Mouse (Mus musculus) intestine, embryonic 14.5 days (tissue): ENCODE results near the gene Ackr1. TPM values are rescaled to one million over a fixed set of nuclear protein-coding genes. Genes with fewer than 3 reads are reported as not detected.

Experiments
- ATAC-seq: fragments of 200-750 bp; cut with Nextera tagmentation; replicated peaks from 2 replicates; pipeline ENCODE4 v1.8.0; 2017; ENCODE audit warnings: low read depth, moderate number of reproducible peaks, moderate TSS enrichment, moderate library complexity; ENCODE audit not compliant: low FRiP score, low TSS enrichment
- DNase-seq: peaks from one replicate; pipeline ENCODE4 v3.0.0-alpha.2; 2018; ENCODE audit warnings: low spot score
- H3K27ac ChIP-seq: fragments of 300-500 bp; sonication (generic); 2 replicates; pipeline ENCODE4 v1.5.1; 2014; ENCODE audit warnings: low read depth, mild to moderate bottlenecking, control low read depth
- H3K27me3 ChIP-seq: fragments of 300-500 bp; sonication (generic); replicated peaks from 2 replicates; pipeline ENCODE4 v1.6.1; 2014; ENCODE audit warnings: low read length, control low read depth; ENCODE audit not compliant: control insufficient read depth, insufficient read depth
- H3K36me3 ChIP-seq: fragments of 300-500 bp; sonication (generic); 2 replicates; pipeline ENCODE4 v1.6.1; 2014; ENCODE audit warnings: low read length, control low read depth; ENCODE audit not compliant: control insufficient read depth, insufficient read depth
- H3K4me1 ChIP-seq: fragments of 300-500 bp; sonication (generic); replicated peaks from 2 replicates; pipeline ENCODE4 v1.6.1; 2014; ENCODE audit warnings: low read length, control low read depth, mixed read lengths; ENCODE audit not compliant: control insufficient read depth, insufficient read depth
- H3K4me2 ChIP-seq: fragments of 300-500 bp; sonication (generic); 2 replicates; pipeline ENCODE4 v1.6.1; 2014; ENCODE audit warnings: low read length
- H3K4me3 ChIP-seq: fragments of 300-500 bp; sonication (generic); 2 replicates; pipeline ENCODE4 v1.5.1; 2014; ENCODE audit warnings: low read depth, low read length, control low read depth, mixed read lengths
- H3K9ac ChIP-seq: fragments of 300-500 bp; sonication (generic); 2 replicates; pipeline ENCODE4 v1.6.1; 2014; ENCODE audit warnings: mild to moderate bottlenecking, low read length
- H3K9me3 ChIP-seq: fragments of 300-500 bp; sonication (generic); 2 replicates; pipeline ENCODE4 v1.6.1; 2016; ENCODE audit warnings: low read length, control low read depth; ENCODE audit not compliant: control insufficient read depth
- WGBS: fragments of 180-500 bp; shearing (Covaris S2); extraction: QIAGEN DNeasy Blood & Tissue Kit; methylation state at CpG from one replicate; pipeline ENCODE4 v1.1.7; 2014; 5-methylcytosine and 5-hydroxymethylcytosine counted together
- polyA plus RNA-seq: library from polyadenylated mRNA; unstranded; fragments of >200 nt; fragmentation: Nextera tagmentation; extraction: Ambion mirVana; gene quantifications from 2 replicates; pipeline ENCODE4 v1.2.1, GENCODE M21; 2014

Ackr1 gene
- polyA plus RNA-seq, 1 experiment from 2014 or later: 1.2 TPM

- Histone ChIP-seq H3K4me2 (peak overlapping the region; percentile 89), H3K4me1 (0 out of 2 replicates have a peak, but pooled peaks cover 6% of the 10 kb centered on the region), H3K27me3 (peaks cover 38% of the 10 kb centered on the region), H3K27ac (no peak overlapping the region), H3K4me3 (peak overlapping the region; percentile 58), H3K36me3 (no peaks in the 10 kb centered on the region), H3K9me3 (no peaks in the 10 kb centered on the region), H3K9ac (peak overlapping the region; percentile 46)
- WGBS: under 1% methylated on average over 31 of the region's 31 CpGs
- ATAC-seq (peak; percentile 47; the same call in 1 of the 2 replicates), DNase-seq (peak; percentile 54)
These were observed 33.3 kb upstream of the Ackr1 start for GRCm38 (mm10) chr1:173366701-173367355.

GRCm38 (mm10) chr1:173365970-173366409 is 32.4 kb upstream of the Ackr1 start:
- Histone ChIP-seq H3K4me2 (peak overlapping the region; percentile 89), H3K27me3 (peaks cover 38% of the 10 kb centered on the region), H3K9me3 (no peaks in the 10 kb centered on the region), H3K4me3 (peak overlapping the region; percentile 58; the same call in 1 of the 2 replicates), H3K9ac (no peak overlapping the region), H3K36me3 (no peaks in the 10 kb centered on the region), H3K4me1 (0 out of 2 replicates have a peak, but pooled peaks cover 6% of the 10 kb centered on the region), H3K27ac (no peak overlapping the region)
- 3% methylated on average over 13 of the region's 13 CpGs for WGBS
- DNase-seq (no peak), ATAC-seq (no peak)

DNA sequence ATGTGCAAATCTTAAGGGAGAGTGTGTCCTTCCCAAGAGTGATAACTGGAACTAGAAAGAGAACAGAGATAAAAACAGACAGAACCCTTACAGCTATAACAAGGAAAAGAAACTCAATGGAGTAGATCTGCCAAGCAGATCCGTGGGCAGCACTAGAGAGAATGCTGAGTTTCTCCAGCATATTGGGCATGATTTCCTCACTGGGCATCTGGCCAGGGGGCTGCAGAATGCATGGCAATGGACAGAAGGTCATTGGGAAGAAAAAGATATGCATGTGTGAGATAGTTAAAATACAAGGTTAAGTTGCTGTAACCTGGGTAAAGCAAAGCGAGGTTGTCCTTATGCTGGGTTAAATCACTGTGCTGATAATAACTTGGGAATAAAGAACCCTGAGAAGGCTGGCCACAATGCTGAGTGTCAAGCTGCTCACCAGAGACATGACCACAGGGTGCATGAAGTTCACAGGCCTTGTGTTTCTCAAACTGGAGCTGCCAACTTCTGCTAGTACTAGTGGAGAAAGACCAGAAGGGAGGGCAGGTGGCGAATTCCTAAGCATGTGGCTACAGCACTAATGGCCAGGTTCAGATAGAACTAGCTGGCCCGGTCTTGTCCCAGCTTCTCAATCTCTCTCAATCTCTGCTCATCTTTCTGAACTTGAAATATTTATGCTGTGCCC is 30.7 kb upstream of the Ackr1 start:
- H3K9ac ChIP-seq: no peak overlapping the region
- H3K9me3 ChIP-seq: no peaks in the 10 kb centered on the region
- no peak for ATAC-seq
- no peak overlapping the region for H3K4me2 ChIP-seq
- DNase-seq: no peak
- H3K4me3 ChIP-seq: no peak overlapping the region
- 0 out of 2 replicates have a peak, but pooled peaks cover 6% of the 10 kb centered on the region for H3K4me1 ChIP-seq
- 87% methylated on average over 4 of the region's 4 CpGs for WGBS
- no peaks in the 10 kb centered on the region for H3K36me3 ChIP-seq
- H3K27ac ChIP-seq: no peak overlapping the region
- peaks cover 38% of the 10 kb centered on the region for H3K27me3 ChIP-seq

GRCm38 (mm10) chr1:173363436-173363835 is 29.9 kb upstream of the Ackr1 start:
- no peak overlapping the region for H3K27ac ChIP-seq
- no peaks in the 10 kb centered on the region for H3K9me3 ChIP-seq
- no peak overlapping the region for H3K9ac ChIP-seq
- H3K4me2 ChIP-seq: no peak overlapping the region
- ATAC-seq (no peak), DNase-seq (no peak)
- 0 out of 2 replicates have a peak, but pooled peaks cover 6% of the 10 kb centered on the region for H3K4me1 ChIP-seq
- no peaks in the 10 kb centered on the region for H3K36me3 ChIP-seq
- WGBS: 80% methylated on average over 2 of the region's 2 CpGs
- H3K4me3 ChIP-seq: no peak overlapping the region
- peaks cover 34% of the 10 kb centered on the region for H3K27me3 ChIP-seq

DNA sequence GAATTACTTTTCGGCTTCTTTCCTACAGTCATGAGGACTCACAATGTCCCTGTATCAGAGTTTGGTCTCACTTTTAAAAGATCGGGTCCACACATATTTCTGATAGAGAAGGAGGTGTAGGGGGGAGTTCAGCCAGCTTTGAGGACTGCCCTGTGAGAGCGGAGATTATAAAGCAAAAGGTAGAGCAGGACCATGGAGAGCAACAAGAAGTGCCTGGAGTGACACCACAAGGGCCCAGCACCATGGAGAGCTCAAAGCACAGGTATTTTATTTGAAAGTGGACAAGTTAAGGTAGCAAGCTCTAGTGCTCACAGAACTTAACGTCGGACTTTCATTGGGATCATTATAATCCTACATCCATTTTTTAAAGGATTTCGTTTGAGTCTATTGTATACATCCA is 28.1 kb upstream of the Ackr1 start:
- peaks cover 18% of the 10 kb centered on the region for H3K27me3 ChIP-seq
- H3K36me3 ChIP-seq: no peaks in the 10 kb centered on the region
- H3K4me2 ChIP-seq: no peak overlapping the region
- 24% methylated on average over 6 of the region's 6 CpGs for WGBS
- ATAC-seq (no peak), DNase-seq (peak; percentile 85)
- H3K4me3 ChIP-seq: no peak overlapping the region
- H3K27ac ChIP-seq: no peak overlapping the region
- H3K9ac ChIP-seq: no peak overlapping the region
- H3K4me1 ChIP-seq: 0 out of 2 replicates have a peak, but pooled peaks cover 5% of the 10 kb centered on the region
- H3K9me3 ChIP-seq: no peaks in the 10 kb centered on the region

- H3K27ac ChIP-seq: no peak overlapping the region
- 0 out of 2 replicates have a peak, but pooled peaks cover 2% of the 10 kb centered on the region for H3K27me3 ChIP-seq
- ATAC-seq (no peak), DNase-seq (no peak)
- H3K36me3 ChIP-seq: no peaks in the 10 kb centered on the region
- no peak overlapping the region for H3K9ac ChIP-seq
- no peak overlapping the region for H3K4me3 ChIP-seq
- WGBS: 70% methylated on average over 4 of the region's 4 CpGs
- no peak overlapping the region for H3K4me2 ChIP-seq
- no peaks in the 10 kb centered on the region for H3K4me1 ChIP-seq
- no peaks in the 10 kb centered on the region for H3K9me3 ChIP-seq
These were observed 26.2 kb upstream of the Ackr1 start for GRCm38 (mm10) chr1:173359590-173360290.

GRCm38 (mm10) chr1:173357799-173358198 is 24.2 kb upstream of the Ackr1 start:
- no peaks in the 10 kb centered on the region for H3K36me3 ChIP-seq
- H3K9ac ChIP-seq: no peak overlapping the region
- H3K4me1 ChIP-seq: no peaks in the 10 kb centered on the region
- H3K27ac ChIP-seq: no peak overlapping the region
- 50% methylated on average over 4 of the region's 4 CpGs for WGBS
- ATAC-seq (no peak), DNase-seq (no peak)
- H3K4me3 ChIP-seq: no peak overlapping the region
- H3K9me3 ChIP-seq: no peaks in the 10 kb centered on the region
- no peak overlapping the region for H3K4me2 ChIP-seq
- no peaks in the 10 kb centered on the region for H3K27me3 ChIP-seq

DNA sequence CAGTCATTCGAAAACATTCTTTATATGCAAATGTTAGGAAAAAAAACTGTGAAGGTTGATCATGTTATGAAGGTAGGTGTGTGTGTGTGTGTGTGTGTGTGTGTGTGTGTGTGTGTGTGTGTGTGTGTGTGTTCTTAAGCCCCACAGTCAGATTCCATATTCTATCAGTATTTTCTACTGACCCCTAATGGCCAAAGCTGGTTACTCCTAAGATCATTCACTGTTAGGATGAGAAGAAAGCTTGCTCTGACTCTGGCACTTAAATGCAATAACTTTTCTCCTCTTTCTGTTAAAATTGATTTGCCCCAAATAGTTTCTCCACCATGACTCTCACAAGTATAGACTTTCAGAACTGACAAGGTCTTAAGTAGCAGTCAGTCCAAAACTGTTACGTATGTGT is 23.1 kb upstream of the Ackr1 start:
- WGBS: 80% methylated on average over 2 of the region's 2 CpGs
- Histone ChIP-seq H3K27ac (no peak overlapping the region), H3K36me3 (no peaks in the 10 kb centered on the region), H3K4me2 (no peak overlapping the region), H3K9me3 (no peaks in the 10 kb centered on the region), H3K9ac (no peak overlapping the region), H3K4me3 (no peak overlapping the region), H3K4me1 (no peaks in the 10 kb centered on the region), H3K27me3 (no peaks in the 10 kb centered on the region)
- ATAC-seq (no peak), DNase-seq (no peak)
